Mouse (Mus musculus) mesoderm, embryonic 11.5 days (tissue): ENCODE results near the gene Lmnb2.
A peak's percentile ranks its signal among the peaks of the same experiment; 100 is the strongest.

Experiments used
- DNase-seq: peaks from one replicate; pipeline ENCODE4 v3.0.0-alpha.2; 2012; ENCODE audit warnings: low read depth, low spot score

The Lmnb2 gene

GRCm38 (mm10) chr10:80857386-80857785 lies 60.7 kb downstream of the Lmnb2 start:
- no peak for DNase-seq

GRCm38 (mm10) chr10:80856908-80857307 lies 61.1 kb downstream of the Lmnb2 start:
- no peak for DNase-seq

GRCm38 (mm10) chr10:80856267-80856666 lies 61.8 kb downstream of the Lmnb2 start:
- peak; percentile 43 for DNase-seq

GRCm38 (mm10) chr10:80855749-80856073 lies 62.3 kb downstream of the Lmnb2 start:
- DNase-seq, result no peak

GRCm38 (mm10) chr10:80854913-80855748 lies 62.9 kb downstream of the Lmnb2 start, which contains the start of the genes Lsm7 and Sppl2b:
Gene Lsm7 (minus strand): TSS chr10:80855209.
Gene Sppl2b (plus strand): TSS chr10:80855275.
- DNase-seq, result peak; percentile 98
